Mouse (Mus musculus): Measurements from ENCODE around the gene Ebf3. TPM values are rescaled to one million over a fixed set of nuclear protein-coding genes. Genes with fewer than 3 reads are reported as not detected.

Ebf3 gene
- total RNA-seq (2021) = under 1 TPM; 0.32 to 0.72 TPM

DNA sequence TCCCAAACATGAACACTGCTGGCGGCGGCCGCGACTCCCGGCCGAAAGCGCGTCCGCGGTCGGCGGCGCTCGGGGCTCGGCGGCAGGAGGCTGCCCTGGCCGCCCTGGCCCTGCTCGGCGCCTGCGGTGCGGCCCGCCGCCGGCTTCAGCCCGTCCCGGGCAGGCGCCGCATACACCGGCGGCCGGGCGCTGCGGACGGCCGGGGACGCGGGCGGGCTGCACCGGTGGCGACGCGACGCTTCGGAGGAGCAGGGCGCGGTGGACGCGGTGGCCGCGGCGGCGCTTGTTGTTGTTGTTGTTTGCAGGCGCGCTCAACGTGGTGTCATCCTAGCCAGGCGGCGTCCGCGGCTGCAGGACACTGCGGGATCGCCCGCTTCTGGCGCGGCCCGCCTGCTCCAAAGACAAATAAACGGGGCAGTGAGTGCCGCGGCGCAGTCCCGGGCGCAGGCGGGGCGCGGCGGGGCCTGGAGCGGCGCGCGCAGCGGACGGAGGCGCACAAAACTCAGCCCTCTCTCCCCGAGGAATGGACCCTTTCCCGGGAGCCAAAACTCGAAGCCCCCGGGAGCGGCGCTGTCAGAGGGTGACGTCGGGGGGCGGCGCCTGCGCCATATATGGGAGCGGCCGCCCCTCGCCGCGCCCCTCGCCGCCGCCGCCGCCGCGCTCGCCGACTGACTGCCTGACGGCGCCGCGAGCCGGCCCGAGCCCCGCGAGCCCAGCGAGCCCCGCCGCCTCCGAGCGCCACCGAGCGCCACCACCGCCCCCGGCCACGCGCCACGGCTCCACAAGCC, at the start of gene Ebf3:
Gene Ebf3, minus strand, starts transcription at position 542 of the 788 bp plus-strand sequence.
- DNase-seq (ENCODE audit: low spot score in 2 of 2) = no peak
- intact Hi-C loops (cut with DNase I) = loop anchor here (10.0 kb wide), 1 partner anchor 489 kb away; no protein-coding TSS in a partner anchor

DNA sequence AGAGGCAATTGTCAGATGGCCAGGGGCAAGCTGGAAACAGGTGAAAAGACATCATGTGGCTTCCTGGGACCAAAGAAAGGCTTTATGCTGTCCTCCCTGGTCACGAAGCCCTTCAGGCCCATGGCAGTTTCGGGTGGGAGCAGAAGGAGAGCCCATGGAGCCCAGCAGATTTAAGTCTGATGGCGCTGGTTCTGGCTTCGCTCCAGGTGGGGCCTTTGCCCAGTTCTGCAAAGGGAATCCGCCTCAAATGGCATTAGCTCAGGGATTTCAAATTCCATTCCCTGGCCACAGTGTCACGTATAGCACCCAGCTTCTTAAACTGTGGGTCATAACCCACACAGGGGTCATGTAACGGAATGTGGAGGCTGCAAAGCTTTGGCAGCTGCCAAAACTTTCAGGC, 32.6 kb upstream of the Ebf3 start:
- DNase-seq (ENCODE audit: low spot score in 2 of 2) = no peak
- intact Hi-C loops (cut with DNase I) = no loop called here

GRCm38 (mm10) chr7:137346068-137346467, 31.8 kb upstream of the Ebf3 start:
- intact Hi-C loops (cut with DNase I) = no loop called here
- DNase-seq (ENCODE audit: low spot score in 2 of 2) = no peak

DNA sequence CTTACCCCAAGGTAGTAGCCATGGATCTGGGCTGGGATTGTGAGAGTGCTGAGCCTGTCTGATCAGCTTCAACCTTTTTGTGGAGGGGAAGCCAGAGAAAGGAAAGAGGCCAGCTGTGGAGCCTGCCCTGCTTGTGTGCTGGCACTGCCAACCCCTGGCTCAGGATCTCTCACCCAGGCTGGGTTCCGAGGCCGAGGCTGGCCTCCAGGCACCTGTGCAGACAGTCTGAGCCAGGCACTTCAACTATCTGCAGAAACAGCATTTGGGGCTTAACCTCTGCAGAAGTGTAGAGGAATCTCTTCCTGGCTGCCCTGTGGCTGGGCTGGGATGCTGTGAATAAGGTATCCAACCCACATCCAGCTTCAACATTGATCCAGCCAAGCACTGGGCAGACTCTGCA, 19.7 kb upstream of the Ebf3 start:
- no peak for DNase-seq (ENCODE audit: low spot score in 2 of 2)
- intact Hi-C loops (cut with DNase I) = no loop called here

DNA sequence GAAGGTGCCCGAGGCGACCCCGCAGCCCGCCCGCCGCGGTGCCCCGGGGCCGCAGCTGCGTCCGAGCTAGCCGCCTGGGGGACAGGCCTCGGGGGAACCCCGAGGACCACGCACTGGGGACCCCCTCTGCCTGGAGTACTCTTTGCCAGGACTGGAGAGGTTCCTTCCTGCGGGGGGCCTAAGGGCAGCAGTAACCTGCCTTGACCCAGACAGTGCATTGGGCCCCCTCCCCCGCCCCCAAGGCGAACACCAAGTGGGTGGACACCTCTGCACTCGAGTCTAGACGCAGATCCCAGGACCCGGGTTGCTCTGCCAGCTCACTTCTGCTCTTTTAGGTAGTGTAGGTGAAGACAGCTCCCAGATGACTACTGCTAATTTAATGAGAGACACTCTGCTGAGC, 8.7 kb upstream of the Ebf3 start:
- no peak for DNase-seq (ENCODE audit: low spot score in 2 of 2)
- intact Hi-C loops (cut with DNase I) = loop anchor here (5.0 to 10.0 kb wide), 3 partner anchors 142 to 1486 kb away; no protein-coding TSS in a partner anchor

GRCm38 (mm10) chr7:137321961-137322784, 7.9 kb upstream of the Ebf3 start:
- no peak for DNase-seq (ENCODE audit: low spot score in 2 of 2)
- intact Hi-C loops (cut with DNase I) = loop anchor here (2.0 to 10.0 kb wide), 4 partner anchors 143 to 1485 kb away; no protein-coding TSS in a partner anchor

DNA sequence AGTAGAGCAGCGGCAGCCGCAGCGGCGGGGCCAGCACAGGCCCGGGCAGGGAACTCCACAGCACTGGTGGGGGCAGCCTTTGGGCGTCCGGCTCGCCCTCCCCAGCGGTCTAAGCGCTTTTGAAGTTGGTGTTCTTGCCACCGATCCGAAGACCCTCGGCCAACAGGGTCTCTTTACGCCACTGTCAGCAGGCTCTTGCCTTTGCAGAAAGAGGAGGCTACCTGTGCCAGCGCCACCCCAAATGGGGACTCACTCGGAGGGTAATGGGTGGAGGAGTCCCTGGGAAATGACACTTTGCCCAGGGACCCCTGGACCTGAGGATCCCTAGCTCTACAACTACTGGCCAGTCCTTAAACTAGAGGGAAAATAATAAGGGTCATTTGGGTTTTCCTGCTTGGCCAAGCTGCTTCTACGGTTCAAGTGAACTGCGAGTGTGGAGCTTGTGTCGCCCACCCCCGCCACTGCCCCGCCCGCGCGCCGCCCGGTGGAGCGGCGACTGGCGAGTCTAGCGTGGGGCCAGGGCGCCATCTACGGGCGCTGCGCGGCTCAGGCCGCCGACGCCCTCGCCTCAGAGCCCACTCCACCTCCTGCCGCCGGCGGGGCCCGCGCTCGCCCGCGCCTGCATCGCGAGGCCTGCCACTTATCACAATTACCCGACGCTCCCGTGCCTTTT, 7.0 kb upstream of the Ebf3 start:
- intact Hi-C loops (cut with DNase I) = loop anchor here (2.0 to 10.0 kb wide), 4 partner anchors 144 to 1484 kb away; no protein-coding TSS in a partner anchor
- DNase-seq (ENCODE audit: low spot score in 2 of 2) = no peak

DNA sequence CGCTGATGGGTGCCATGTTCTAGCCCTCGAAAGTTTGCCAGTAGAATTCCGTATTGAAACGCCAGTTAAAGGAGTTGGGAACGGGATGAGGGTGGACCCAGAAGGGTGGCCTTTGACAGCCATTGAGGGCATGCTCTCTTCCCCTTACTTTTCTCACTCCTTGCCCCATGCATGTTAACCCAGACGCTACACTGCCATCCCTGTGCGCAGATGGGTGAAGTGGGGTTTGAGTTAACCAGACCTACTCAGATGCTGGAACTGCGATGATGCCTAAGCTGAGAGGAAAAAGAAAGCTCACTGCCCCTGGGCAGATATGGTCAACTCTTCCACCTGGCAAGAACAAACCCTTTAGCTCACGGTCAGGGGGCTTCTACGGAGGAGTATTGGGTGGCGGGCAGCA, 6.1 kb upstream of the Ebf3 start:
- intact Hi-C loops (cut with DNase I) = loop anchor here (2.0 to 10.0 kb wide), 4 partner anchors 144 to 1483 kb away; no protein-coding TSS in a partner anchor
- DNase-seq (ENCODE audit: low spot score in 2 of 2) = no peak

DNA sequence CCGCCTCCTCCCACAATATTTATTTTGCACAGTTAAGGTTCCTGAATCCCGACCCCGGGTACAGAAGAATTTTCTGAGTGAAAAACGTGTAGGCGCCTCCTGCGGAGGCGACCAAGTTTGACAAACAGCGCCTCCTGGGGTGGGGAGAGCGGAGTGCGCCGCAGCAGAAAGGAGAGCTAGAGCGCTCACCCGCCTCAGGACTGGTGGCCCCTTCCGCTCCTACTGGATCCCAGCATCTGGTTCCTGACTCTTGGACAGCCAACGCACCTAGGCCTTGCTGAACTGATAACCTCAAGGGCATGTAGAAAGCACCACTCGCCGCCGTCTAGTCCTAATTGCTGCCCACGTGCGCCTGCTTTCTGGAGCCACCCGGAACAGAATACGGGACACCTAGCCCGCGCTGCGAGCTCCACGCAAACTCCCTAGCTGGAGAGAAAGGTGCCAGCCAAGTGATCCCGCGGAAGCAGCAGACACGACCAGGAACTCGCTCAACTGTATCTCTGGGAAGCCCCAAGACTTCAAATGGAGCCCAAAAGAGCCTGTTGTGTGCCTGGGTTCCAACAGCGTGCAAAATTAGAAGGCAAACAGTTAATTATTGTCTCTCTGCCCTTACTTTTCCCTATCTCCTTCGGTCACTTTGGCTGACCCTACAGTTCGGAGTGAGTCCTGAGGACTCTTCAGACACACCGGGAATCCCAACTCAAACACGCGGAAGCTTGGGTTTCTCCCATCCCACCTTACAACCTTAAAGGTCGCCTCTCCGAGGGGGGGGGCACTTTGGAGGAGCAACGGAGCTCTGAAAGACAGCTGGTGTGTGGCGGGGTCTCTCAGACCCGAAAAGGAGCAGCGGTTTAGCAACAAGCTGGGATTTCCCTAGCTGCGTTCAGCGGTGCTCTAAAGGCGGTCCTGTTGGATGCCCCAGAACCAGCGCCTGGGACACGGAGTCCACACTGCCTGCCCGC, 5.0 kb upstream of the Ebf3 start:
- no peak for DNase-seq (ENCODE audit: low spot score in 2 of 2)
- intact Hi-C loops (cut with DNase I) = loop anchor here (5.0 to 10.0 kb wide), 2 partner anchors 117 to 494 kb away; no protein-coding TSS in a partner anchor

DNA sequence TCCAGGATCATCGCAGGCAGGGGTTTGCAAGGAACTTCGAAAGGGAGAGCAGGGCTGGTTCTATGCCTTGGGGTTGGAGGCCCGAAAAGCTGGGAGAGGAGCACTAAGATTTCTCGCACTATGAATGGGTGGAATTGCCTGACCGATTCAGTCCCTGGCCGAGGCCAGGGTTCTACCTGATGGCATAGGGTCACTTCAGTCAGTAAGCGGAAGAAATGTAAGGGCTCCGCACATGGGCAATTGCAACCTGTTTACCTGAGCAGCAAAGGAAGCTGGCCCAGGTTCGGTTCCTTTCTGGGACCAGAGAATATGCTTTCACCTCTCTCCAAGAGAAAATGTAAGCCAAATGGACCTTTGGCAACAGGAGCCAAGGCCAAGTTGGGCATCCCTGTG, 4.1 kb upstream of the Ebf3 start:
- intact Hi-C loops (cut with DNase I) = loop anchor here (5.0 to 10.0 kb wide), 2 partner anchors 116 to 494 kb away; no protein-coding TSS in a partner anchor
- DNase-seq (ENCODE audit: low spot score in 2 of 2) = no peak

DNA sequence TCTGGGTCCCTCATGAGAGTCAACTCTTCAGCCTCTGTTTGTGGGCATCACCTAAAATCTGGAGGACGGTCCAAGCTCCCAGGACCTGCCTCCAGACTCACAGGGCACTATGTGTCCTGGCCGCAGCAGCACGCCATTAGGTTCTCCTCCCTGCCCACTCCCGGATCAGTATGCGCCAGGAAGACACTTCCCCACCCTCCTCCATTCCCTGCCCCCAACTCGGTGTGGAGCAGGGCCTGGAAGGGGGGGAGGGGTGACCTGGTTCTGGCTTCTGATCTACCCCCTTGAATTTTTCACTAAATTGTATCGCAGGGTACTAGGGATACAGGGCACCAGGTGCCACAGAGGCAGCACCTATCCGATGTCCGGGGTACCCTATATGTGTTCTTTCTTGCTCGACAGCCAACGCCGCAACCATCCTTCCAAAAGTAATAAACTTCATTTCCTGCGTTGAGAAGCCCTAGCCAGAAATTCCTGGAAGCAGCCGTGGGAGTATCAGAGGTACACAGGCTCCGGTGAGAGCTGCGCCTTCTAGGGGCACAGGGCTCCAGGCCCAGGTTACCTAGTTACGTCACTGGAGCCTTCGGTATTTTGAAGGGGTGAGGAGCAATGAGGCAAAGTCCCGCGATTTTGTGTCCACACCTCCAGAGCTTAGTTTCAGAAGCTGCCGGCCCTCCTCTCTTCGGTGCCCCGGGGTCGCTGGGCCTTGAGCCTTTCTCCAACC, 3.6 kb upstream of the Ebf3 start:
- intact Hi-C loops (cut with DNase I) = loop anchor here (5.0 to 10.0 kb wide), 2 partner anchors 116 to 493 kb away; no protein-coding TSS in a partner anchor

DNA sequence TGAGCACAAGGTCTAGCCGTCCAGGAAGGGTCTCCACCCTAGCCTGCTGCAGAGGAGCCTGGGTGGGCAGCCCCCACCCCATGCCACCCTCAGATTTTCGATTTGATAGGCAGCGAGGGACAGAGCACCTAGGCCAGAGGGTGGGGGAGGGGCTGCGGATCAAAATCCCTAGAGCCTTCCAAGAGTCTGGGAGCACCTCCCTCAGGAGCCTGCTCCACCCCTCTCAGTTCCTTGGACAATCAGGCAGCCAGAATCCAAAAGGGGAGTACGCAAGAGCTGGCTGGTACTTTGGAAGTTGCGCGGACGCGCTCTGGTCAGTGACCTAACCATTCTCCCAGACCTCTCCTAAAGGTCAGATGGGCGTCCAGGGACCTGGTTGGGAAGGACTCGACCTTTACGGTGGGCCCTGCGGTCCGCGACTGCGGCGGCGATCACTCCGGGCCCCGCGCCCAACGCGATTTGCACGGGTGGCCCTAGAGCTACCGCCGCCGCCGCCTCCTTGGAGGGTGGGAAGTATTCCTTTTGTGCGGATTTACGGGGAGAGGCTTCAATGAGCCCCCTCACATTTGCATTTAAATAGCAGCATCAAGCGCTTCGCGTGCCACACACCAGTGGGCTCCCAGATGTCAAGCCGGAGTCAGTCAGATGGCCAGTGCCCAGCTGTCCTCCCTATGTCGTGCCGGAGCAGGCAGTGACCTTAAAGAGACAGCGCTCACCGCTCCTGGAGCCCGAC, 2.8 kb upstream of the Ebf3 start:
- intact Hi-C loops (cut with DNase I) = loop anchor here (5.0 to 10.0 kb wide), 2 partner anchors 115 to 492 kb away; no protein-coding TSS in a partner anchor
- DNase-seq (ENCODE audit: low spot score in 2 of 2) = no peak

More for the DNA sequence above, 3.6 kb upstream of the Ebf3 start:
- no peak for DNase-seq (ENCODE audit: low spot score in 2 of 2)

DNA sequence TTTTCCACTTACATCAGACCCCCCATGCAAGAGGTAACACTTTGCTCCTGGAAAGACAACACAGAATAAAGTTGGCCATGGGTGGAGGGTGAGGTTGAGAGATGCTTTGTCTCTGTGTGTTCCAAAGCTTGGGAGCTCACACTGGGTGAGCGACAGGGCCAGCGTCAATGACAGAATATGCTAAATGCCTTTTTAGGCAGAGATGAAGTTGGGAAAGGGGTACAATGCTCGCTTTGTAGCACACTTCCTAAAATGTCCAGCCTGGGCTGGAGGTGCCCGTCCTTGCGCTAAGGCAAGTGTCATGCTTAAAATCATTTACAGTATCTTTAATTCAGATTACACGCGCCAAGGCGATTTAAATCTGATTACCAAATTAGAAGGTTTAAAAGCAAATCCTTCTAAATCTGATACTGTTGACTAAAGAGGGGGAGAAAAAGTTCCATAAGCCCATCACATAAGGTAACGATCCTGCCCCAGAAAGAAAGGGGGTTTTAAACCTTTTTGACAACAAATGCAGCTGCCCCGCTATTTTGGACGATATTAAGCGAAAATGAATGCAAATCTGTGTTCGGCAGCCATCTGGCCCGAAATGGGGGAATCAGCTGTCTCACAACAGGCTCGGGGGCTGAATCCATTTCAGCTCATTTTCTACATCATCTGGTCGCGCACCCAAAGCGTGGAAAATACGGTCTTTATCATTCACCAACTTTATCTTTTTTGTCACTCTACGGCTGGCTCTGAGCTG, 2.1 kb upstream of the Ebf3 start:
- intact Hi-C loops (cut with DNase I) = loop anchor here (5.0 to 10.0 kb wide), 2 partner anchors 114 to 492 kb away; no protein-coding TSS in a partner anchor
- DNase-seq (ENCODE audit: low spot score in 2 of 2) = no peak

- no peak for DNase-seq (ENCODE audit: low spot score in 2 of 2)
- intact Hi-C loops (cut with DNase I) = loop anchor here (5.0 to 10.0 kb wide), 2 partner anchors 113 to 491 kb away; no protein-coding TSS in a partner anchor
These were observed 1.3 kb upstream of the Ebf3 start for GRCm38 (mm10) chr7:137315544-137315940.

GRCm38 (mm10) chr7:137314710-137315543, 682 bp upstream of the Ebf3 start:
- intact Hi-C loops (cut with DNase I) = loop anchor here (5.0 to 10.0 kb wide), 2 partner anchors 113 to 490 kb away; no protein-coding TSS in a partner anchor

More at GRCm38 (mm10) chr7:137314710-137315543, 682 bp upstream of the Ebf3 start:
- no peak for DNase-seq (ENCODE audit: low spot score in 2 of 2)
